Mouse (Mus musculus): Measurements from ENCODE around the gene Ubr3.

GRCm38 (mm10) chr2:70025711-70026110, 128.7 kb downstream of the Ubr3 start:
- TF ChIP-seq CTCF (IDR thresholded peaks at IDR 0.05; ENCODE audit: low read depth) (no peak), EP300 (IDR thresholded peaks at IDR 0.05; ENCODE audit: low read depth) (no peak)
